Mouse (Mus musculus) liver, adult 2 months (tissue): ENCODE measurements at regions not wholly inside any gene's neighbourhood (a gene's known extent, or its start where the extent isn't known, plus 50 kb on each side); places are given as distances from the start of the nearest gene placed in this dataset.
A peak's percentile ranks its signal among the peaks of the same experiment; 100 is the strongest.

Source experiments
- DNase-seq: peaks from one replicate; pipeline ENCODE4 v3.0.0-alpha.2; 2011; ENCODE audit warnings: low read depth, low spot score; ENCODE audit errors: extremely low read depth
- H3K27ac ChIP-seq: fragments of 200-500 bp; replicated peaks from 2 replicates; pipeline ENCODE4 v1.5.1; 2012; ENCODE audit warnings: low read depth, mild to moderate bottlenecking, control low read depth, inconsistent platforms, low read length; ENCODE audit not compliant: insufficient read depth
- H3K27me3 ChIP-seq: fragments of 200-500 bp; 2 replicates; pipeline ENCODE4 v1.6.1; 2012; ENCODE audit warnings: mild to moderate bottlenecking, moderate library complexity, low read length, inconsistent platforms; ENCODE audit not compliant: control insufficient read depth, insufficient read depth
- H3K36me3 ChIP-seq: fragments of 200-500 bp; 2 replicates; pipeline ENCODE4 v1.6.1; 2012; ENCODE audit warnings: low read length, inconsistent platforms; ENCODE audit not compliant: control insufficient read depth, insufficient read depth
- H3K4me1 ChIP-seq: fragments of 200-500 bp; 2 replicates; pipeline ENCODE4 v1.6.1; 2011; ENCODE audit warnings: low read length; ENCODE audit not compliant: control insufficient read depth, insufficient read depth
- H3K4me3 ChIP-seq: fragments of 200-500 bp; 2 replicates; pipeline ENCODE4 v1.5.1; 2011; ENCODE audit warnings: low read depth, mild to moderate bottlenecking, control low read depth, low read length, moderate library complexity; ENCODE audit not compliant: insufficient read depth
- H3K79me2 ChIP-seq: fragments of 200-500 bp; 2 replicates; pipeline ENCODE4 v1.6.1; 2012; ENCODE audit warnings: inconsistent platforms, mild to moderate bottlenecking, low read length, moderate library complexity; ENCODE audit not compliant: control insufficient read depth, insufficient read depth
- H3K9ac ChIP-seq: fragments of 200-500 bp; 2 replicates; pipeline ENCODE4 v1.6.1; 2012; ENCODE audit warnings: low read depth, mild to moderate bottlenecking, control low read depth, inconsistent platforms, low read length
- CTCF ChIP-seq: fragments of 200-500 bp; IDR thresholded peaks from 2 replicates; pipeline ENCODE4 v1.5.1; 2011; ENCODE audit warnings: low read depth, low read length, control low read depth
- POLR2A ChIP-seq: fragments of 200-500 bp; IDR thresholded peaks from 2 replicates; pipeline ENCODE4 v1.6.1; 2011; ENCODE audit warnings: low read length, control low read depth; ENCODE audit not compliant: insufficient read depth; ENCODE audit errors: extremely low read depth
- WGBS: fragments of 180-500 bp; shearing (Covaris S2); methylation state at CpG from one replicate; pipeline ENCODE4 v1.1.7; 2018; 5-methylcytosine and 5-hydroxymethylcytosine counted together

- Histone ChIP-seq H3K4me1 (peaks cover 2% of the 10 kb centered on the region), H3K79me2 (no peaks in the 10 kb centered on the region), H3K27me3 (no peaks in the 10 kb centered on the region), H3K9ac (no peak overlapping the region), H3K4me3 (no peak overlapping the region), H3K27ac (no peak overlapping the region), H3K36me3 (no peaks in the 10 kb centered on the region)
- no peak for DNase-seq
- TF ChIP-seq CTCF (no peak), POLR2A (no peak)
- 89% methylated on average over 2 of the region's 2 CpGs for WGBS
These were observed 95.8 kb upstream of the Fhl2 start for GRCm38 (mm10) chr1:43292561-43292960.

- H3K4me1 ChIP-seq, result peaks cover 2% of the 10 kb centered on the region
- H3K79me2 ChIP-seq, result no peaks in the 10 kb centered on the region
- H3K36me3 ChIP-seq, result no peaks in the 10 kb centered on the region
- TF ChIP-seq POLR2A (no peak), CTCF (no peak)
- H3K4me3 ChIP-seq, result no peak overlapping the region
- H3K27ac ChIP-seq, result no peak overlapping the region
- 77% methylated on average over 11 of the region's 11 CpGs for WGBS
- H3K27me3 ChIP-seq, result peaks cover 7% of the 10 kb centered on the region; the same call in 1 of the 2 replicates
- no peak for DNase-seq
- no peak overlapping the region for H3K9ac ChIP-seq
These were observed 97.6 kb upstream of the Fhl2 start for GRCm38 (mm10) chr1:43294221-43295012.

- TF ChIP-seq CTCF (no peak), POLR2A (no peak)
- H3K79me2 ChIP-seq, result no peaks in the 10 kb centered on the region
- H3K27ac ChIP-seq, result no peak overlapping the region
- H3K36me3 ChIP-seq, result no peaks in the 10 kb centered on the region
- H3K9ac ChIP-seq, result no peak overlapping the region
- no peak overlapping the region for H3K4me3 ChIP-seq
- DNase-seq, result no peak
- peaks cover 2% of the 10 kb centered on the region for H3K4me1 ChIP-seq
- 72% methylated on average over 2 of the region's 2 CpGs for WGBS
- H3K27me3 ChIP-seq, result peaks cover 7% of the 10 kb centered on the region; the same call in 1 of the 2 replicates
These were observed 100.8 kb upstream of the Fhl2 start for GRCm38 (mm10) chr1:43297579-43297978.

DNA sequence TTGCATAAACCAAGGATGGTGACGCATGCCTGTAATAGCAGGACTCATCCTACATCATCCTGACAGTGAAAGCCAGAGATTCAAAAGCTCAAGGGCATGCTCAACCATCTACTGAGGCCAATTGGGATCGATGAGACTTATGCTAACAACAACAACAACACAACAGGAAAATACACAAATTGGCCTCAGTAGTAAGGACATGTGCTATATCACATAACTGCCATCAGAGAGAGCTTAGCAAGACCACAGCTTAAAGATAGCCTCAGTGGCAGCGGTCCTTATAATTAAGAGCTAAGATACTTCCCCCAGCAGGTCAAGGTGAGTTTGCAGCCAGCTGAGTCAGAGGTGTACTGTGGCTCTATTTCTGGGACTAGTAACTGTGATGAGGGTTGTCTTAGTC is 102.0 kb upstream of the Fhl2 start:
- WGBS, result 86% methylated on average over 3 of the region's 3 CpGs
- Histone ChIP-seq H3K27ac (no peak overlapping the region), H3K36me3 (no peaks in the 10 kb centered on the region), H3K9ac (no peak overlapping the region), H3K27me3 (peaks cover 7% of the 10 kb centered on the region; the same call in 1 of the 2 replicates), H3K4me3 (no peak overlapping the region), H3K4me1 (peaks cover 2% of the 10 kb centered on the region), H3K79me2 (no peaks in the 10 kb centered on the region)
- no peak for DNase-seq
- TF ChIP-seq CTCF (no peak), POLR2A (no peak)

DNA sequence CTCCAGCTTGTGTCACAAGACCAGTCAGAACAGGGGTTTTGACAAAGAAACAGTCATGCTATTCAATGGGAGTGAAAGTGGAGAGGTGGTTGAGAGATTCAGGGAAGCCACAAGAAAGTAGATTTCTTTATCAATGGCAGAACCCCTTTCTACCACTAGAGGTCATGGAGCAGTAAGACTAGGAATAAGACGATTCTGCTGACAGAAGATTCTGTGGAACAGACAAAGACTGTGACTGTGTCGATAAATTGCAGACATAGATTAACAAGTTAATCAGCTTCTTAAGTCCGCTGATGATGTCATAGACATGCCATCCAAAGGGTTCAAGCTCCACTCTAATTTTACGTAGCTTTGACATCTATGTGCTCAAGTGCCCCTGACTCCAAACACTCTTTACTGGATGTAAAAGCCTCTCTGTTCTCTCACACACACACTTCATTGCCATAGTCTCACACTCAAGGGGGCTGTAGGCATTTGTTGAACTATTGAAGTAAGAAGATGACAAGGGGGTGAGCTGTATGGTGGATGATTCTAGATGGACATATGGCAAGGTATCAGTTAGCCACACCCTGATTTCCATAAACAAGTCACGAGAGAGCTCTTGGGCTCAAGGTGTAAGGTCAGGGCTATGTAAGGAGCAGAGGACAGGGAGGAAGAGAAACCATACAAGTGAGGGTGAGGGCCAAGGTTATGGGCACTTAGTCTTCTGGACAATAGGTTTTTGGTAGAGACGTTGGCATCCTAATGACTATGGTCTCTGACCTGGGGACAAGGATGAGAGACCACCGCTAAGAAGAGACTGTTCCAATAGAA is 102.9 kb upstream of the Fhl2 start:
- Histone ChIP-seq H3K4me1 (no peaks in the 10 kb centered on the region), H3K79me2 (no peaks in the 10 kb centered on the region), H3K4me3 (no peak overlapping the region), H3K27me3 (peaks cover 7% of the 10 kb centered on the region; the same call in 1 of the 2 replicates), H3K9ac (no peak overlapping the region), H3K27ac (no peak overlapping the region), H3K36me3 (no peaks in the 10 kb centered on the region)
- 53% methylated on average over 7 of the region's 7 CpGs for WGBS
- TF ChIP-seq POLR2A (no peak), CTCF (0 out of 2 replicates have a peak, but pooled peaks have one; percentile 25)
- peak; percentile 56 for DNase-seq
